23 mouse cellular contexts compared by ENCODE assay signal in genomic region chr7:34774947-34775346, GRCm38 (mm10). TPM values are rescaled to one million over a fixed set of nuclear protein-coding genes. Genes with fewer than 3 reads are reported as not detected.
DNase-seq lines count a peak whose midpoint lies in the region; ATAC-seq and TF ChIP-seq lines count a peak whose summit lies in the region.
"Had no signal": no experiment of that assay in that cellular context is flagged by ENCODE, and none has a peak within 500 bp of the region (broad histone marks: within the 10 kb centered on the region; RNA-seq: fewer than 3 reads in every experiment).

No protein-coding gene starts in this region.

- H3K4me1 ChIP-seq in forebrain, embryonic 13.5 days = peaks cover 36% of the 10 kb centered on the region
- H3K4me1 ChIP-seq in forebrain, embryonic 16.5 days (replicated peaks; ENCODE audit: control insufficient read depth, insufficient read depth, low read length) = peaks cover 33% of the 10 kb centered on the region
- H3K4me1 ChIP-seq in limb, embryonic 13.5 days = peaks cover 24% of the 10 kb centered on the region
- H3K4me1 ChIP-seq in limb, embryonic 10.5 days = peaks cover 37% of the 10 kb centered on the region
- no peaks in the 10 kb centered on the region for H3K4me1 ChIP-seq in ES-Bruce4 (ENCODE audit: control insufficient read depth, insufficient read depth, low read length)
- H3K4me1 ChIP-seq in hindbrain, embryonic 16.5 days (ENCODE audit: control insufficient read depth, insufficient read depth, low read depth, low read length) = peaks cover 11% of the 10 kb centered on the region
- H3K4me1 ChIP-seq in liver, embryonic 11.5 days (replicated peaks; ENCODE audit: control insufficient read depth, insufficient read depth, low read length) = no peaks in the 10 kb centered on the region

- WGBS in forebrain, embryonic 13.5 days = 68% methylated on average over 4 of the region's 4 CpGs
- 62% methylated on average over 4 of the region's 4 CpGs for WGBS in forebrain, embryonic 16.5 days
- 79% methylated on average over 4 of the region's 4 CpGs for WGBS in limb, embryonic 13.5 days
- WGBS in limb, embryonic 10.5 days = 78% methylated on average over 4 of the region's 4 CpGs
- 78% methylated on average over 4 of the region's 4 CpGs for WGBS in hindbrain, embryonic 16.5 days
- WGBS in liver, embryonic 11.5 days = 56% methylated on average over 4 of the region's 4 CpGs

- no peak for TF ChIP-seq POLR2A in ES-Bruce4 (IDR thresholded peaks at IDR 0.05; ENCODE audit: insufficient read depth, low read length)

- peaks cover 8% of the 10 kb centered on the region; the same call in 1 of the 2 replicates for H3K27me3 ChIP-seq in forebrain, embryonic 13.5 days
- H3K27me3 ChIP-seq in forebrain, embryonic 16.5 days (replicated peaks; ENCODE audit: control insufficient read depth, insufficient read depth, low read length) = no peaks in the 10 kb centered on the region
- H3K27me3 ChIP-seq in limb, embryonic 13.5 days = no peaks in the 10 kb centered on the region
- peaks cover 7% of the 10 kb centered on the region; the same call in 1 of the 2 replicates for H3K27me3 ChIP-seq in limb, embryonic 10.5 days (ENCODE audit: low read depth, poor library complexity, severe bottlenecking)
- no peaks in the 10 kb centered on the region for H3K27me3 ChIP-seq in ES-Bruce4 (ENCODE audit: control insufficient read depth, insufficient read depth, low read length, poor library complexity, severe bottlenecking)
- H3K27me3 ChIP-seq in hindbrain, embryonic 16.5 days (replicated peaks; ENCODE audit: control insufficient read depth, insufficient read depth, low read length) = no peaks in the 10 kb centered on the region
- H3K27me3 ChIP-seq in liver, embryonic 11.5 days (replicated peaks; ENCODE audit: control insufficient read depth, insufficient read depth, low read length) = no peaks in the 10 kb centered on the region
- H3K27me3 ChIP-seq: embryonic facial prominence, embryonic 12.5 days; limb, embryonic 15.5 days had no signal

- no peaks in the 10 kb centered on the region for H3K36me3 ChIP-seq in forebrain, embryonic 13.5 days (ENCODE audit: poor library complexity, severe bottlenecking)
- H3K36me3 ChIP-seq in forebrain, embryonic 16.5 days (ENCODE audit: control insufficient read depth, insufficient read depth) = no peaks in the 10 kb centered on the region
- H3K36me3 ChIP-seq in limb, embryonic 13.5 days = no peaks in the 10 kb centered on the region
- no peaks in the 10 kb centered on the region for H3K36me3 ChIP-seq in limb, embryonic 10.5 days
- no peaks in the 10 kb centered on the region for H3K36me3 ChIP-seq in ES-Bruce4 (ENCODE audit: control insufficient read depth, insufficient read depth, low read length, poor library complexity, severe bottlenecking)
- no peaks in the 10 kb centered on the region for H3K36me3 ChIP-seq in hindbrain, embryonic 16.5 days (ENCODE audit: control insufficient read depth, insufficient read depth, low read length)
- no peaks in the 10 kb centered on the region for H3K36me3 ChIP-seq in liver, embryonic 11.5 days (ENCODE audit: control insufficient read depth, insufficient read depth, low read length)
- H3K36me3 ChIP-seq: embryonic facial prominence, embryonic 12.5 days; limb, embryonic 15.5 days had no signal

- peak overlapping the region; percentile 40 for H3K27ac ChIP-seq in forebrain, embryonic 13.5 days
- no peak overlapping the region for H3K27ac ChIP-seq in forebrain, embryonic 16.5 days (ENCODE audit: low read length)
- no peak overlapping the region for H3K27ac ChIP-seq in limb, embryonic 13.5 days
- H3K27ac ChIP-seq in limb, embryonic 10.5 days = no peak overlapping the region
- no peak overlapping the region for H3K27ac ChIP-seq in ES-Bruce4 (ENCODE audit: insufficient read depth, low read length)
- H3K27ac ChIP-seq in hindbrain, embryonic 16.5 days (ENCODE audit: low read depth, low read length) = 0 out of 2 replicates have a peak overlapping the region, but pooled peaks have one; percentile 10
- H3K27ac ChIP-seq in liver, embryonic 11.5 days (ENCODE audit: low read depth, low read length) = no peak overlapping the region
- H3K27ac ChIP-seq: embryonic facial prominence, embryonic 12.5 days; gastrocnemius, adult 2 months; limb, embryonic 15.5 days had no signal

- no peak for DNase-seq in limb, embryonic 10.5 days (ENCODE audit: low spot score)
- no peak for DNase-seq in liver, embryonic 11.5 days (ENCODE audit: low spot score)
- DNase-seq: adrenal gland, postnatal 14 days; cerebellum, adult 2 months; cerebellum, postnatal 25 days; gastrocnemius, adult 2 months; heart, postnatal 36 days; kidney, adult 8-10 months; kidney, postnatal 25 days; layer of hippocampus, adult 9-11 months; lung, postnatal 4 days; right cerebral cortex, postnatal 25 days; spleen, adult 18-20 months had no signal

- no peaks in the 10 kb centered on the region for H3K9me3 ChIP-seq in forebrain, embryonic 13.5 days (replicated peaks)
- H3K9me3 ChIP-seq in forebrain, embryonic 16.5 days (ENCODE audit: control insufficient read depth, low read length) = no peaks in the 10 kb centered on the region
- no peaks in the 10 kb centered on the region; the same call in 1 of the 2 replicates for H3K9me3 ChIP-seq in limb, embryonic 13.5 days
- H3K9me3 ChIP-seq in limb, embryonic 10.5 days (replicated peaks) = no peaks in the 10 kb centered on the region
- H3K9me3 ChIP-seq in ES-Bruce4 (replicated peaks; ENCODE audit: control insufficient read depth, insufficient read depth, low read length, poor library complexity, severe bottlenecking) = no peaks in the 10 kb centered on the region
- no peaks in the 10 kb centered on the region for H3K9me3 ChIP-seq in hindbrain, embryonic 16.5 days (ENCODE audit: control insufficient read depth, low read length)
- no peaks in the 10 kb centered on the region for H3K9me3 ChIP-seq in liver, embryonic 11.5 days (ENCODE audit: control insufficient read depth, low read length)
- H3K9me3 ChIP-seq: embryonic facial prominence, embryonic 12.5 days; limb, embryonic 15.5 days had no signal

- TF ChIP-seq CTCF in ES-Bruce4 (IDR thresholded peaks at IDR 0.05; ENCODE audit: low read depth, low read length) = no peak

- no peak overlapping the region for H3K4me3 ChIP-seq in forebrain, embryonic 13.5 days
- no peak overlapping the region for H3K4me3 ChIP-seq in forebrain, embryonic 16.5 days (replicated peaks; ENCODE audit: low read length)
- H3K4me3 ChIP-seq in limb, embryonic 13.5 days = no peak overlapping the region
- no peak overlapping the region for H3K4me3 ChIP-seq in limb, embryonic 10.5 days
- peak overlapping the region; percentile 20; the same call in 1 of the 2 replicates for H3K4me3 ChIP-seq in ES-Bruce4 (ENCODE audit: low read depth, low read length)
- H3K4me3 ChIP-seq in hindbrain, embryonic 16.5 days (ENCODE audit: low read length) = no peak overlapping the region
- H3K4me3 ChIP-seq in liver, embryonic 11.5 days (ENCODE audit: low read depth, low read length) = no peak overlapping the region
- H3K4me3 ChIP-seq: embryonic facial prominence, embryonic 12.5 days; gastrocnemius, adult 2 months; limb, embryonic 15.5 days; myocyte had no signal

- no peak overlapping the region for H3K9ac ChIP-seq in forebrain, embryonic 13.5 days
- H3K9ac ChIP-seq in forebrain, embryonic 16.5 days (replicated peaks; ENCODE audit: low read depth, low read length) = no peak overlapping the region
- H3K9ac ChIP-seq in limb, embryonic 13.5 days = no peak overlapping the region
- H3K9ac ChIP-seq in ES-Bruce4 (ENCODE audit: low read depth, poor library complexity, severe bottlenecking) = no peak overlapping the region
- no peak overlapping the region for H3K9ac ChIP-seq in hindbrain, embryonic 16.5 days (ENCODE audit: low read depth, low read length)
- no peak overlapping the region for H3K9ac ChIP-seq in liver, embryonic 11.5 days (ENCODE audit: low read depth, low read length)
- H3K9ac ChIP-seq: embryonic facial prominence, embryonic 12.5 days; limb, embryonic 15.5 days had no signal

- no peak for TF ChIP-seq EP300 in ES-Bruce4 (IDR thresholded peaks at IDR 0.05; ENCODE audit: insufficient read depth, low read depth, low read length)

- ATAC-seq in forebrain, embryonic 13.5 days = no peak
- ATAC-seq in forebrain, embryonic 16.5 days = no peak
- no peak for ATAC-seq in limb, embryonic 13.5 days (ENCODE audit: low FRiP score, low read depth)
- no peak for ATAC-seq in hindbrain, embryonic 16.5 days
- ATAC-seq in liver, embryonic 11.5 days (replicated peaks; ENCODE audit: low FRiP score) = no peak
- ATAC-seq: inflammation-experienced regulatory T-cells, adult 6 months; midbrain, embryonic 16.5 days had no signal

- H3K4me2 ChIP-seq in forebrain, embryonic 13.5 days = peak overlapping the region; percentile 47; the same call in 1 of the 2 replicates
- H3K4me2 ChIP-seq in forebrain, embryonic 16.5 days (ENCODE audit: low read length) = no peak overlapping the region
- peak overlapping the region; percentile 55; the same call in 1 of the 2 replicates for H3K4me2 ChIP-seq in limb, embryonic 13.5 days (replicated peaks)
- H3K4me2 ChIP-seq in hindbrain, embryonic 16.5 days (ENCODE audit: low read length) = no peak overlapping the region
- H3K4me2 ChIP-seq in liver, embryonic 11.5 days = no peak overlapping the region
- H3K4me2 ChIP-seq: embryonic facial prominence, embryonic 12.5 days had no signal

RNA-seq across cellular contexts. Expression of gene Chst8, which starts 37.6 kb away (rescaled TPM):
- 9.7 and 16.4 TPM in 2 replicates for polyA plus RNA-seq in forebrain, embryonic 13.5 days (2015; fragmentation: Nextera tagmentation; extraction: Ambion mirVana)
- 9.9 and 12.0 TPM in 2 replicates for polyA plus RNA-seq in forebrain, embryonic 16.5 days (2015; fragmentation: Nextera tagmentation; extraction: Ambion mirVana)
- polyA plus RNA-seq in limb, embryonic 13.5 days (2015; fragmentation: Nextera tagmentation; extraction: Ambion mirVana) = 2.2 TPM in 2 replicates
- 2.6 and 3.3 TPM in 2 replicates for polyA plus RNA-seq in limb, embryonic 10.5 days (2016; fragmentation: Nextera tagmentation; extraction: Ambion mirVana)
- polyA plus RNA-seq in ES-Bruce4 (2011; ENCODE audit: insufficient read depth, insufficient read length, low read depth, missing spikeins) = 4.8 and 5.4 TPM in 2 replicates
- polyA plus RNA-seq in hindbrain, embryonic 16.5 days (2015; fragmentation: Nextera tagmentation; extraction: Ambion mirVana) = 9.2 and 12.2 TPM in 2 replicates
- 0.75 and 0.79 TPM in 2 replicates for polyA plus RNA-seq in liver, embryonic 11.5 days (2014; fragmentation: Nextera tagmentation; extraction: Ambion mirVana)
- polyA plus RNA-seq: inflammation-experienced regulatory T-cells, adult 6 months; myocyte had no signal

Comparison
In these comparisons a context has a peak if more than half of its experiments do, and no peak if none do; other contexts are left out.
1. H3K27ac ChIP-seq: peak in forebrain, embryonic 13.5 days (single experiment) and hindbrain, embryonic 16.5 days (single experiment); none in forebrain, embryonic 16.5 days (single experiment), limb, embryonic 13.5 days (single experiment), limb, embryonic 10.5 days (single experiment), ES-Bruce4 (single experiment) and liver, embryonic 11.5 days (single experiment).
2. H3K4me2 ChIP-seq: peak in forebrain, embryonic 13.5 days (single experiment) and limb, embryonic 13.5 days (single experiment); none in forebrain, embryonic 16.5 days (single experiment), hindbrain, embryonic 16.5 days (single experiment) and liver, embryonic 11.5 days (single experiment).